Mouse (Mus musculus): Measurements from ENCODE around the gene Mapk12. TPM values are rescaled to one million over a fixed set of nuclear protein-coding genes. Genes with fewer than 3 reads are reported as not detected.

The Mapk12 gene
- total and polyA plus RNA-seq, 3 experiments: 0.21 TPM; not detected in 2

- TF ChIP-seq SIN3A (IDR thresholded peaks at IDR 0.05; ENCODE audit: low read length) (no peak), GABPA (IDR thresholded peaks at IDR 0.05; ENCODE audit: insufficient replicate concordance, low read depth, low read length) (no peak), MAFK (IDR thresholded peaks at IDR 0.05; ENCODE audit: insufficient replicate concordance, low read length) (no peak), JUND (conservative IDR thresholded peaks at IDR 0.05; ENCODE audit: low read depth, low read length) (no peak)
- Histone ChIP-seq H3K79me2 (replicated peaks; ENCODE audit: control insufficient read depth, extremely low read depth, insufficient read depth, poor library complexity, severe bottlenecking) (0 out of 2 replicates have a peak, but pooled peaks cover 3% of the 10 kb centered on the region), H3K27ac (ENCODE audit: insufficient read depth, low read depth) (no peak overlapping the region), H3K27me3 (replicated peaks) (no peaks in the 10 kb centered on the region), H3K36me3 (replicated peaks in 1 of 2; ENCODE audit: control insufficient read depth in 1 of 2, insufficient read depth in 1 of 2, low read length in 1 of 2) (peaks cover 20 to 62% of the 10 kb centered on the region in 2 experiments), H3K4me1 (ENCODE audit: control insufficient read depth in 1 of 2, insufficient read depth in 2 of 2) (peaks cover 12 to 29% of the 10 kb centered on the region in 2 experiments), H3K9ac (ENCODE audit: insufficient read depth, low read depth) (no peak overlapping the region), H3K4me2 (ENCODE audit: insufficient read depth, low read depth, poor library complexity, severe bottlenecking) (no peak overlapping the region), H3K4me3 (replicated peaks in 1 of 3; ENCODE audit: low read depth in 2 of 3, low read length in 2 of 3, poor library complexity in 1 of 3) (no peak overlapping the region), H3K9me3 (replicated peaks; ENCODE audit: low read length) (peaks cover 8% of the 10 kb centered on the region)
- dilution Hi-C loops (cut with MboI; ENCODE audit: extremely low pct_ligation_motif_present, extremely low pct_unique_long_range_greater_than_20kb, low sequenced_read_pairs) (no loop called here), in situ Hi-C loops (cut with MboI; ENCODE audit: low pct_ligation_motif_present, low pct_unique_long_range_greater_than_20kb, low sequenced_read_pairs) (no loop called here)
- no peak for DNase-seq (ENCODE audit: extremely low read depth)
Observed at GRCm38 (mm10) chr15:89182842-89183241, 42.3 kb upstream of the Mapk12 start.

GRCm38 (mm10) chr15:89182328-89182741 lies 41.8 kb upstream of the Mapk12 start:
- H3K27me3 ChIP-seq (replicated peaks): no peaks in the 10 kb centered on the region
- H3K4me1 ChIP-seq (ENCODE audit: control insufficient read depth in 1 of 2, insufficient read depth in 2 of 2): peaks cover 16 to 34% of the 10 kb centered on the region in 2 experiments
- in situ Hi-C loops (cut with MboI; ENCODE audit: low pct_ligation_motif_present, low pct_unique_long_range_greater_than_20kb, low sequenced_read_pairs) (no loop called here), dilution Hi-C loops (cut with MboI; ENCODE audit: extremely low pct_ligation_motif_present, extremely low pct_unique_long_range_greater_than_20kb, low sequenced_read_pairs) (no loop called here)
- TF ChIP-seq E2F4 (IDR thresholded peaks at IDR 0.05; ENCODE audit: insufficient replicate concordance, low read depth, low read length) (no peak), POLR2AphosphoS2 (IDR thresholded peaks at IDR 0.05; ENCODE audit: low read depth, low read length) (no peak), BHLHE40 (IDR thresholded peaks at IDR 0.05; ENCODE audit: low read depth, low read length) (no peak), MAX (IDR thresholded peaks at IDR 0.05; ENCODE audit: low read length) (no peak), JUND (conservative IDR thresholded peaks at IDR 0.05; ENCODE audit: low read depth, low read length) (no peak)
- H3K9me3 ChIP-seq (replicated peaks; ENCODE audit: low read length): peaks cover 8% of the 10 kb centered on the region
- peaks cover 18 to 58% of the 10 kb centered on the region in 2 experiments for H3K36me3 ChIP-seq (replicated peaks in 1 of 2; ENCODE audit: control insufficient read depth in 1 of 2, insufficient read depth in 1 of 2, low read length in 1 of 2)
- H3K4me2 ChIP-seq (ENCODE audit: insufficient read depth, low read depth, poor library complexity, severe bottlenecking): no peak overlapping the region
- 0 out of 2 replicates have a peak, but pooled peaks cover 3% of the 10 kb centered on the region for H3K79me2 ChIP-seq (replicated peaks; ENCODE audit: control insufficient read depth, extremely low read depth, insufficient read depth, poor library complexity, severe bottlenecking)
- DNase-seq (ENCODE audit: extremely low read depth): no peak
- H3K4me3 ChIP-seq (replicated peaks in 1 of 3; ENCODE audit: low read depth in 2 of 3, low read length in 2 of 3, poor library complexity in 1 of 3): no peak overlapping the region
- H3K27ac ChIP-seq (ENCODE audit: insufficient read depth, low read depth): no peak overlapping the region
- no peak overlapping the region for H3K9ac ChIP-seq (ENCODE audit: insufficient read depth, low read depth)

GRCm38 (mm10) chr15:89181561-89182270 lies 41.2 kb upstream of the Mapk12 start:
- Histone ChIP-seq H3K79me2 (replicated peaks; ENCODE audit: control insufficient read depth, extremely low read depth, insufficient read depth, poor library complexity, severe bottlenecking) (0 out of 2 replicates have a peak, but pooled peaks cover 3% of the 10 kb centered on the region), H3K4me3 (replicated peaks in 1 of 3; ENCODE audit: low read depth in 2 of 3, low read length in 2 of 3, poor library complexity in 1 of 3) (no peak overlapping the region), H3K4me2 (ENCODE audit: insufficient read depth, low read depth, poor library complexity, severe bottlenecking) (no peak overlapping the region), H3K9ac (ENCODE audit: insufficient read depth, low read depth) (no peak overlapping the region), H3K27me3 (replicated peaks) (no peaks in the 10 kb centered on the region), H3K27ac (ENCODE audit: insufficient read depth, low read depth) (no peak overlapping the region), H3K4me1 (ENCODE audit: control insufficient read depth in 1 of 2, insufficient read depth in 2 of 2) (peaks cover 22 to 40% of the 10 kb centered on the region in 2 experiments), H3K9me3 (replicated peaks; ENCODE audit: low read length) (peaks cover 8% of the 10 kb centered on the region), H3K36me3 (replicated peaks in 1 of 2; ENCODE audit: control insufficient read depth in 1 of 2, insufficient read depth in 1 of 2, low read length in 1 of 2) (peaks cover 12 to 52% of the 10 kb centered on the region in 2 experiments)
- in situ Hi-C loops (cut with MboI; ENCODE audit: low pct_ligation_motif_present, low pct_unique_long_range_greater_than_20kb, low sequenced_read_pairs): no loop called here
- peak in 1 of 2 experiments; percentile 11; a peak in 1 of 4 replicates for TF ChIP-seq CTCF (conservative IDR thresholded peaks at IDR 0.05 in 1 of 2, IDR thresholded peaks at IDR 0.05 in 1 of 2; ENCODE audit: low read depth in 2 of 2, low read length in 2 of 2)
- no peak for TF ChIP-seq E2F4 (IDR thresholded peaks at IDR 0.05; ENCODE audit: insufficient replicate concordance, low read depth, low read length)
- TF ChIP-seq ZNF384 (IDR thresholded peaks at IDR 0.05; ENCODE audit: low read depth, low read length): no peak
- TF ChIP-seq USF2 (conservative IDR thresholded peaks at IDR 0.05; ENCODE audit: low read depth, low read length): no peak
- dilution Hi-C loops (cut with MboI; ENCODE audit: extremely low pct_ligation_motif_present, extremely low pct_unique_long_range_greater_than_20kb, low sequenced_read_pairs): no loop called here
- no peak for DNase-seq (ENCODE audit: extremely low read depth)

Measured in CH12.LX (cell line).